Mouse (Mus musculus) erythroblast, adult 5-6 weeks (primary cell): ENCODE measurements around the gene Atp2b4. TPM values are rescaled to one million over a fixed set of nuclear protein-coding genes. Genes with fewer than 3 reads are reported as not detected.

Source experiments
- ATAC-seq: replicated peaks from 2 replicates; pipeline ENCODE4 v1.8.0; 2016; ENCODE audit warnings: moderate number of reproducible peaks, mild to moderate bottlenecking, moderate TSS enrichment, inconsistent platforms; ENCODE audit not compliant: poor library complexity, low FRiP score, severe bottlenecking
- total RNA-seq, 2 experiments: library from RNA; stranded (forward) in 1 of 2; stranded (reverse) in 1 of 2; fragments of 150-400 nt in 1 of 2; fragments of 200-764, 138-1000 nt in 1 of 2; gene quantifications; 2 replicates each; pipeline versions ENCODE4 v1.2.3 to v1.2.4; 2015 to 2017; ENCODE audit warnings: low replicate concordance in 2 of 2

Atp2b4 gene
- total RNA-seq, 2 experiments from 2014 or later = 319 to 444 TPM

- ATAC-seq = no peak
These were observed 136.5 kb downstream of the Atp2b4 start for GRCm38 (mm10) chr1:133664203-133664970.

DNA sequence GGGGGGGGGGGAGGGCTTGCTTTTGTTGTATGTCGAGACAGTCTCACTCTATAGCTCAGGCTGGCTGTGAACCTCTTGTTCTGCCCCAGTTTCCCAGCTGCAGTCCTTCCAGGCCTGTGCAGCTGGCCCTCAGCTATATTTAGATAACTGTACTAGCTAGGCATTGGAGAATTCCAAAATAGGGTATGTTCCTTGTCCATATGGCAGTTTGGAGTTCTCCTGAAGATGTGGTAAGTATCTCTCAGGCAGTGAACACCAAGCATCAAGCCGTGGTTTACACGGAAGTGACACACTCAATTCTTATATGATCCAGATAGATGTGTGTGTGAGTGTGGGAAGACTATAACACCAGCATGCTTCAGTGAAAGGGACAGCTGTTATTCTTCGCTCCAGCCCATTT, 137.4 kb downstream of the Atp2b4 start:
- ATAC-seq = no peak

GRCm38 (mm10) chr1:133662941-133663340, 137.9 kb downstream of the Atp2b4 start:
- no peak for ATAC-seq

GRCm38 (mm10) chr1:133661203-133661933, 139.5 kb downstream of the Atp2b4 start, which contains the start of gene Gm38394:
TSS of gene Gm38394 (minus strand) at chr1:133661318.
- peak; percentile 98 for ATAC-seq

GRCm38 (mm10) chr1:133660466-133661202, 140.2 kb downstream of the Atp2b4 start, which contains the start of gene Zbed6:
TSS of gene Zbed6 (minus strand) at chr1:133660885.
- ATAC-seq = peak; percentile 54

GRCm38 (mm10) chr1:133658878-133659277, 142.0 kb downstream of the Atp2b4 start:
- no peak for ATAC-seq

- no peak for ATAC-seq
These were observed 144.0 kb downstream of the Atp2b4 start for GRCm38 (mm10) chr1:133656811-133657210.

GRCm38 (mm10) chr1:133653033-133653432, 147.8 kb downstream of the Atp2b4 start:
- ATAC-seq = no peak

DNA sequence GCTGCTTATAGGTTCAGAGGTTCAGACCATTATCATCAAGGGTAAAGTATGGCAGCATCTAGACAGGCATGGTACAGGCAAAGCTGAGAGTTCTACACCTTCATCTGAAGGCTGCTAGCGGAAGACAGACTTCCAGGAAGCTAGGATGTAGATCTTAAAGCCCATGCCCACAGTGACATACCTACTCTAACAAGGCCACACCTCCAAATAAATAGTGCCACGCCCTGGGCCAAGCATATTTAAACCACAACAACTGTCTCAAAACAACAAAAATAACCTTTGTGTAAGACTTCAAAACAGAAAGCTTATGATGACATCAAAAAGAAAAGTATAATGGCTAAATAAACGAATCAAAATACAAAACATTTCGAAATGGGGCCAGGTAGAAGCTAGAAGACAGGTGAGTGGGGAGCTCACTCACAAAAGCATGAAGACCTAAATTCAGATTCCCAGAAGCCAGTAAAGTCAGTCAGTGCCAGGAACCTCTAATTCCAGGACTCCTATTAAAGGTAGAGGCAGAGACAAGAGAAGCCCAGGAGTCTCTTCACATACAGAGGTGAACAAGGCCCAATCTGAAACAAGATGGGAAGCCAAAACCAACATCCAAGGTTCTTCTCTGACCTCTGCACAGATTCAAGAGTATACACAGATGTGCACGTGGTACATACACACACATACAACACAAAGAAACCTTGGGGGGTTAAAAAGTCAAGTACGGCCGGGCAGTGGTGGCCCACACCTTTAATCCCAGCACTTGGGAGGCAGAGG, 150.4 kb downstream of the Atp2b4 start:
- no peak for ATAC-seq

Other genes starting within 250 kb of the Atp2b4 start
- gene Snrpe, start 190.8 kb downstream of the Atp2b4 start, total RNA-seq (2015; ENCODE audit: low replicate concordance) = 74.4 and 111 TPM in 2 replicates
- gene Snrpe, start 190.8 kb downstream of the Atp2b4 start, total RNA-seq (2017; ENCODE audit: low replicate concordance) = 55.4 and 158 TPM in 2 replicates
- 5.2 TPM in 1 of 2 replicates, not detected in the other for gene Zbed6, start 140.2 kb downstream of the Atp2b4 start, total RNA-seq (2015; ENCODE audit: low replicate concordance)
- gene Zbed6, start 140.2 kb downstream of the Atp2b4 start, total RNA-seq (2017; ENCODE audit: low replicate concordance) = 12.8 and 27.2 TPM in 2 replicates
- 17.6 and 22.9 TPM in 2 replicates for gene Gm38394, start 139.7 kb downstream of the Atp2b4 start, total RNA-seq (2015; ENCODE audit: low replicate concordance)
- 5.5 and 16.6 TPM in 2 replicates for gene Gm38394, start 139.7 kb downstream of the Atp2b4 start, total RNA-seq (2017; ENCODE audit: low replicate concordance)
- 1.3 TPM in 1 of 2 replicates, not detected in the other for gene Lax1, start 110.9 kb downstream of the Atp2b4 start, total RNA-seq (2015; ENCODE audit: low replicate concordance)
- 1.7 and 2.0 TPM in 2 replicates for gene Lax1, start 110.9 kb downstream of the Atp2b4 start, total RNA-seq (2017; ENCODE audit: low replicate concordance)
- gene Optc, start 107.0 kb upstream of the Atp2b4 start, total RNA-seq (2015; ENCODE audit: low replicate concordance) = not detected in 2 replicates
- gene Optc, start 107.0 kb upstream of the Atp2b4 start, total RNA-seq (2017; ENCODE audit: low replicate concordance) = not detected in 2 replicates
- 6.7 TPM in 1 of 2 replicates, not detected in the other for gene Prelp, start 120.4 kb upstream of the Atp2b4 start, total RNA-seq (2015; ENCODE audit: low replicate concordance)
- gene Prelp, start 120.4 kb upstream of the Atp2b4 start, total RNA-seq (2017; ENCODE audit: low replicate concordance) = not detected in 2 replicates
- not detected in 2 replicates for gene Fmod, start 236.2 kb upstream of the Atp2b4 start, total RNA-seq (2015; ENCODE audit: low replicate concordance)
- not detected in 2 replicates for gene Fmod, start 236.2 kb upstream of the Atp2b4 start, total RNA-seq (2017; ENCODE audit: low replicate concordance)